Mouse (Mus musculus) liver, adult (tissue): ENCODE data around the gene Olfr1428.
"Not testable (repeated sequence)": the region's sequence is repeated elsewhere in the genome, so short reads cannot be mapped to it uniquely, and the experiment has no call there.

ENCODE experiments used
- GATA4 ChIP-seq: IDR thresholded peaks from 2 replicates; pipeline ENCODE4 v1.6.1; 2014; ENCODE audit warnings: mild to moderate bottlenecking, low read length; ENCODE audit not compliant: insufficient replicate concordance

Gene Olfr1428

GRCm38 (mm10) chr19:12115797-12116196 is at the start of gene Olfr1428:
Gene Olfr1428 (minus strand): TSS chr19:12115897.
- no peak for TF ChIP-seq GATA4

- TF ChIP-seq GATA4: no peak
Measured at GRCm38 (mm10) chr19:12145452-12145851, 29.8 kb upstream of the Olfr1428 start.

- TF ChIP-seq GATA4: no peak
Measured at GRCm38 (mm10) chr19:12143356-12143755, 27.7 kb upstream of the Olfr1428 start.

- TF ChIP-seq GATA4: no peak
Measured at GRCm38 (mm10) chr19:12134289-12134688, 18.6 kb upstream of the Olfr1428 start.

- TF ChIP-seq GATA4: no peak
Measured at GRCm38 (mm10) chr19:12123103-12123502, 7.4 kb upstream of the Olfr1428 start, which contains the start of gene Olfr76. Gene Olfr76 (minus strand): TSS chr19:12123203.

GRCm38 (mm10) chr19:12116464-12116863 is 767 bp upstream of the Olfr1428 start:
- no peak for TF ChIP-seq GATA4

- TF ChIP-seq GATA4: no peak
Measured at GRCm38 (mm10) chr19:12113807-12114206, 1.9 kb downstream of the Olfr1428 start.

GRCm38 (mm10) chr19:12104541-12104940 is 11.2 kb downstream of the Olfr1428 start:
- TF ChIP-seq GATA4: no peak

- TF ChIP-seq GATA4: no peak
Measured at GRCm38 (mm10) chr19:12103234-12103633, 12.5 kb downstream of the Olfr1428 start, which contains the start of gene Olfr1427. Gene Olfr1427 (minus strand): TSS chr19:12103334.

- no peak for TF ChIP-seq GATA4
Measured at GRCm38 (mm10) chr19:12091913-12092312, 23.8 kb downstream of the Olfr1428 start, which contains the start of gene Olfr1426. Gene Olfr1426 (minus strand): TSS chr19:12092013.

- TF ChIP-seq GATA4: not testable (repeated sequence)
Measured at GRCm38 (mm10) chr19:12077631-12078030, 38.1 kb downstream of the Olfr1428 start, which contains the start of gene Olfr1425. Gene Olfr1425 (minus strand): TSS chr19:12077731.

GRCm38 (mm10) chr19:12062582-12062981 is 53.1 kb downstream of the Olfr1428 start, which contains the start of gene Olfr1424:
Gene Olfr1424 (minus strand): TSS chr19:12062682.
- not testable (repeated sequence) for TF ChIP-seq GATA4
